Mouse (Mus musculus) lung, postnatal 25 days (tissue): Measurements from ENCODE around the gene Cep126.

Source experiments
- DNase-seq: peaks from one replicate; pipeline ENCODE4 v3.0.0; 2022; ENCODE audit warnings: low spot score

Cep126 gene

GRCm38 (mm10) chr9:8134117-8134574 is at the start of gene Cep126:
Gene Cep126, minus strand, starts transcription at chr9:8134294.
- peak; percentile 78 for DNase-seq

- DNase-seq = no peak
Measured at GRCm38 (mm10) chr9:8179554-8179953, 45.5 kb upstream of the Cep126 start.

- no peak for DNase-seq
Measured at GRCm38 (mm10) chr9:8177099-8177498, 43.0 kb upstream of the Cep126 start.

GRCm38 (mm10) chr9:8157011-8157410 is 22.9 kb upstream of the Cep126 start:
- no peak for DNase-seq

GRCm38 (mm10) chr9:8139501-8139900 is 5.4 kb upstream of the Cep126 start:
- DNase-seq = no peak

GRCm38 (mm10) chr9:8133586-8134115 is 443 bp downstream of the Cep126 start:
- no peak for DNase-seq

- DNase-seq = no peak
Measured at GRCm38 (mm10) chr9:8123495-8123894, 10.6 kb downstream of the Cep126 start.

- DNase-seq = no peak
Measured at GRCm38 (mm10) chr9:8114516-8114915, 19.6 kb downstream of the Cep126 start.

- no peak for DNase-seq
Measured at GRCm38 (mm10) chr9:8103050-8103449, 31.0 kb downstream of the Cep126 start.

- no peak for DNase-seq
Measured at GRCm38 (mm10) chr9:8100962-8101361, 33.1 kb downstream of the Cep126 start.

- DNase-seq = no peak
Measured at GRCm38 (mm10) chr9:8078882-8079281, 55.2 kb downstream of the Cep126 start.

GRCm38 (mm10) chr9:8074345-8074744 is 59.7 kb downstream of the Cep126 start:
- peak; percentile 26 for DNase-seq

- no peak for DNase-seq
Measured at GRCm38 (mm10) chr9:8073203-8073755, 60.8 kb downstream of the Cep126 start.

GRCm38 (mm10) chr9:8059636-8060035 is 74.5 kb downstream of the Cep126 start:
- DNase-seq = no peak

- DNase-seq = no peak
Measured at GRCm38 (mm10) chr9:8054831-8055230, 79.3 kb downstream of the Cep126 start.

- DNase-seq = no peak
Measured at GRCm38 (mm10) chr9:8043044-8043387, 91.1 kb downstream of the Cep126 start.

- DNase-seq = peak; percentile 96
Measured at GRCm38 (mm10) chr9:8042338-8043043, 91.6 kb downstream of the Cep126 start, which contains the start of gene Cfap300. Gene Cfap300, minus strand, starts transcription at chr9:8042823.

- DNase-seq = peak; percentile 40
Measured at GRCm38 (mm10) chr9:8035546-8035945, 98.5 kb downstream of the Cep126 start.

GRCm38 (mm10) chr9:8035091-8035490 is 99.0 kb downstream of the Cep126 start:
- no peak for DNase-seq

- no peak for DNase-seq
Measured at GRCm38 (mm10) chr9:8034143-8034542, 100.0 kb downstream of the Cep126 start.

GRCm38 (mm10) chr9:8032847-8033246 is 101.2 kb downstream of the Cep126 start:
- no peak for DNase-seq
